Mouse (Mus musculus): ENCODE data around the gene Tomm40.

The Tomm40 gene

GRCm38 (mm10) chr7:19744590-19745385 is 29.6 kb upstream of the Tomm40 start:
- DNase-seq (ENCODE audit: low spot score): no peak

GRCm38 (mm10) chr7:19743791-19744190 is 28.6 kb upstream of the Tomm40 start:
- no peak for DNase-seq (ENCODE audit: low spot score)

GRCm38 (mm10) chr7:19742468-19742867 is 27.2 kb upstream of the Tomm40 start:
- no peak for DNase-seq (ENCODE audit: low spot score)

GRCm38 (mm10) chr7:19741329-19742031 is 26.2 kb upstream of the Tomm40 start:
- no peak for DNase-seq (ENCODE audit: low spot score)

GRCm38 (mm10) chr7:19740269-19740668 is 25.0 kb upstream of the Tomm40 start:
- no peak for DNase-seq (ENCODE audit: low spot score)

- DNase-seq (ENCODE audit: low spot score): no peak
Observed at GRCm38 (mm10) chr7:19738771-19739170, 23.5 kb upstream of the Tomm40 start.

GRCm38 (mm10) chr7:19736389-19737057 is 21.3 kb upstream of the Tomm40 start:
- no peak for DNase-seq (ENCODE audit: low spot score)

GRCm38 (mm10) chr7:19734178-19734666 is 19.0 kb upstream of the Tomm40 start:
- DNase-seq (ENCODE audit: low spot score): no peak

- no peak for DNase-seq (ENCODE audit: low spot score)
Observed at GRCm38 (mm10) chr7:19726541-19726940, 11.3 kb upstream of the Tomm40 start.

- DNase-seq (ENCODE audit: low spot score): no peak
Observed at GRCm38 (mm10) chr7:19724167-19724566, 8.9 kb upstream of the Tomm40 start.

GRCm38 (mm10) chr7:19722754-19723195 is 7.5 kb upstream of the Tomm40 start:
- DNase-seq (ENCODE audit: low spot score): no peak

GRCm38 (mm10) chr7:19719200-19719599 is 4.0 kb upstream of the Tomm40 start:
- no peak for DNase-seq (ENCODE audit: low spot score)

GRCm38 (mm10) chr7:19718297-19718952 is 3.2 kb upstream of the Tomm40 start:
- no peak for DNase-seq (ENCODE audit: low spot score)

- no peak for DNase-seq (ENCODE audit: low spot score)
Observed at GRCm38 (mm10) chr7:19717346-19717745, 2.1 kb upstream of the Tomm40 start.

- DNase-seq (ENCODE audit: low spot score): no peak
Observed at GRCm38 (mm10) chr7:19716822-19717221, 1.6 kb upstream of the Tomm40 start.

- DNase-seq (ENCODE audit: low spot score): no peak
Observed at GRCm38 (mm10) chr7:19716055-19716682, 931 bp upstream of the Tomm40 start.

- DNase-seq (ENCODE audit: low spot score): no peak
Observed at GRCm38 (mm10) chr7:19714836-19715235, 402 bp downstream of the Tomm40 start.

GRCm38 (mm10) chr7:19713598-19713997 is 1.6 kb downstream of the Tomm40 start:
- no peak for DNase-seq (ENCODE audit: low spot score)

GRCm38 (mm10) chr7:19713196-19713595 is 2.0 kb downstream of the Tomm40 start:
- DNase-seq (ENCODE audit: low spot score): no peak

GRCm38 (mm10) chr7:19712414-19712813 is 2.8 kb downstream of the Tomm40 start:
- no peak for DNase-seq (ENCODE audit: low spot score)

- DNase-seq (ENCODE audit: low spot score): no peak
Observed at GRCm38 (mm10) chr7:19710650-19711049, 4.6 kb downstream of the Tomm40 start.

- no peak for DNase-seq (ENCODE audit: low spot score)
Observed at GRCm38 (mm10) chr7:19705271-19705670, 10.0 kb downstream of the Tomm40 start.

All from left cerebral cortex, adult 11 months (tissue).